Mouse (Mus musculus) c-Kit-positive CD71-positive TER-119-positive erythroid progenitor cells, embryonic 14.5 days (primary cell): Measurements from ENCODE around the gene 1700067P10Rik.

Source experiments
- DNase-seq: peaks from one replicate; pipeline ENCODE4 v3.0.0-alpha.2; 2013; ENCODE audit warnings: low spot score

1700067P10Rik gene

DNA sequence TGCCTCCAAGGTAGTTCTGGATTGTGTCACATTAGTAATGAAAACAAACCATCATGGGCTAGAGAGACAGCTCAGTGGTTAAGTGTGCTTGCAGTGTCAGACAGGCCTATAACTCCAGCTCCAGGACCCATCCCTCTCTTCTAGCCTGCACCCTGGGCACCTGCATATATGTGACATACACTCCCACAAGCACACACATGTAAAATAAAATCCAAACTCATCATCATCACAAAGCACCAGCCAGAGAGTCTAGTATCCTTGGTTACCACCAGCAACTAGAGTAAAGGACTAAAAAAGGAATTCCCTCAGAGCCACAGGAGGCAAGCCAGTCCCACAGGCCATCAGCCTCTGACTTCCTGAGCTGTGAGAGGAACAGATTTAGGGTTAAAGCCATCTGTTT is at the start of gene 1700067P10Rik:
TSS of gene 1700067P10Rik (plus strand) at position 301 of the 400 bp plus-strand sequence.
- DNase-seq: no peak

DNA sequence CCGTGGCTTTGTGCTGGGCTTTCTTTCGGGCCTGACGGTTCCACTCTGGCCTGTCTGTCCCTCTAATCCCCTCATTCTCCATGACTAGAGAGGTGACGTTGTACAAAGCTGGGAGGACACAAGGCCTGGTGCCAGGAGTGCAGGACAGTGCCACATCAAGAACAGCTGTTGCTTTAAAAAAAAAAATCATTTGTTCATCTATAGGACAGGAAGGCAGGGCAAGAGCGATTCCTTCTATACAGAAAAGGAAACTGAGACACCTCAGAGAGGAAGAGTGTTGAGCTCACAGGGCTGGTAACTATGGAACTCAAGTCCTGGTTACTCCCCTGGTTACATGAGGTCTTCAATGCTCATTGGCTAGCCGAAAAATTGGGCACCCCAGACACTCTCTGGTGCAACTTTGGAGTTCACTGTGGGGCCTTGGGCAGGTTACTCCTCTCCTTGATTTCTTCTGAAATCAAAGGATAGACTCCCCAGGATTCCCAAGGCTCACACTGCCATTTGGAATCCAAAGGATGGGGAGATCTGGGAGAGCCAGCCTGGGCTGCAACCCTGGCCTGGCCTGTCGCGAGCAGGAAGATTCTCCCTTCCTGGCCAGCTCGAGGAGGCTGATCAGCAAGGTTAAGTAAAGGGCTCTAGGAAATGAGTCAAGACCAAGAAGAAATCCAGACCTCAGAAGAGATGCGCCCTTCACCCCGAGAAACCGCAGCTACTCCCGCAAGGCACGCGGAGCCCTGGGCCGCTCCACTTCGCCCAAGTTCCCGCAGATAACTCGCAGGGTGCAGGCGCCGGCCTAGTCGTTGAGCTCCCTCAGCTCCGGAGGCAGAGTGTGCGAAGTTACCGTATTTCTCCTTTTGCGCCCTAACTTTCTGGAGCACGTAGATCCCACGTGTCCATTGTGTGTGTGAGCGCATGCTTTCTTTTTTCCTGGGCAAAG is 47.5 kb upstream of the 1700067P10Rik start:
- peak; percentile 37 for DNase-seq

DNA sequence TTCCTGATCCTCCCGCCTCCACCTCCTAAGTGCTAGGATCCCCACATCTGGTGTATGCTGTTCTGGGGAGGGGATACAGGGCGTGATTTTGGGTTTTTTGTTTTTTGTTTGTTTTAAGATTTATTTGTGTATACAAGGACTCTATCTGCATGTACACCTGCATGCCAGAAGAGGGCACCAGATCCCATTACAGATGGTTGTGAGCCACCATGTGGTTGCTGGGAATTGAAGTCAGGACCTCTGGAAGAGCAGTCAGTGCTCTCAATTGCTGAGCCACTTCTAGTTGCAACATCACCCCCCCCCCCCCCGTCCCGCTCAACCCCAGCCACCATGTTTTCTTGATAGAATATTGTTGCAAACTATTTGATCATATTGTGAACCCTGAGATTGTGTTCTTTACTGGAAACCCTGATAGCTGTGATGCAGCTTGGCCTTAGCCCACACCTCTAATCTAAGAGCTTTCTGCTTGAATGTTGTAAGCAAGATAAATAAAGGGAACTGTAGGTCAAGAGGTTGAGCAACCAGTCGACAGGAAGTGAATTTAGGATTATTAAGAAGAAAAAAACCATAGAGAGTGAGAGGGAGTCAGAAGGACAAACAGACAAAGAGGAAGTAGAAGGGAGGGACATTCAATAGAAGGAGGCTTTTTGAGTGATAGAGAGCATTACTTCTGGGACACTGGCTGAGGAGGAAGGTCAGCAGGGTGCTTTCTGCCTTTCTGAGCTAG is 45.8 kb upstream of the 1700067P10Rik start:
- no peak for DNase-seq

DNA sequence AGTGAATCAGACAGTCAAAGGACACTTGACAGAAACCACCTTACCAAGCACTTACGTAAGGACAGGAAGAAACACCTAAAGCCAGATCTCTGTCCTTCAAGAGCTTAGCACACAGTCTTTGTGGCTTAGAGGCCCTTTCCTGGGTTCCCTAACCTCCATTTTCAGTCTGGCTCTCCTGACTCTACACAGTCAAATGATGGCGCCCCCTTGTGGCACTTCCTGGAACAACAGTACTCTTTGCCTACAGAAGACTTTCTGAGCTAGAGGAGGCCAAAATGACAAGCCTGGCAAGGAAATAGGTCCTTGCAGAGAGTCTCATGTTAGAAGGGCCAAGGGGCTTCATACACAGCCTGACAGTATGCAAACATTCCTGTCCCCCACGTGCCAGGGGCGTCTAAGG is 43.5 kb upstream of the 1700067P10Rik start:
- peak; percentile 69 for DNase-seq

DNA sequence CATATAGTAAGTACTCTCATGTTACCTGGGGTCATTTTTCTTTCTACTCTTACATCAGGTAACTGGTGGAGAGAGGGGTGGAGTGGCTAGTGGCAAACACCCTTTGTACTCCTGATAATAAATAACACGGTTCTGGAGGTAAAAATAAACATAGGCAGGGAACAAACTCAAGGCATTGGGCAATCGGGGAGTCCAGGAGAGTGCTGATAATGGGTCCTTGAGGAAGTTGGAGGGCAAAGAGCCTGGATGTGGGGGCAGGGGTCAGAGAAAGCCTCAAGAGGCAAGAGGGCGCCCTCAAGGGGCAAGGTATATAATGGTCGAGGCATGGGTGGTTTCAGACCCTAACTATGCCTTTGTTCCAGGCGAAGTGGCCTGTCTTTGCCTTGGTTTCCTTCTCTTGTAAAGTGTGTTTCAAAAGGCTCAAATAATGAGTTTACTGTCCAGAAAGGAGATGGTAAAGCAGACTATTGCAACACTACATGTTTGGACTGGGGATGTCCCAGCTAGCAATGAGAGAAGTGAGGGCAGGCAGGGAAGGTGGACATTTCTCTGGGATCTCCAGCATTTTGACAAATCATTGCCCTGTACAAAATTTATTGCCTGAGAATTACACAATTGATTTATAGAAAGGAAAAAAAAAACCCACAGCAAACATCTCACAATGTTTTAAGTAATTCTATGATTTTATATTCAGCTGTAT is 37.3 kb upstream of the 1700067P10Rik start:
- no peak for DNase-seq

DNA sequence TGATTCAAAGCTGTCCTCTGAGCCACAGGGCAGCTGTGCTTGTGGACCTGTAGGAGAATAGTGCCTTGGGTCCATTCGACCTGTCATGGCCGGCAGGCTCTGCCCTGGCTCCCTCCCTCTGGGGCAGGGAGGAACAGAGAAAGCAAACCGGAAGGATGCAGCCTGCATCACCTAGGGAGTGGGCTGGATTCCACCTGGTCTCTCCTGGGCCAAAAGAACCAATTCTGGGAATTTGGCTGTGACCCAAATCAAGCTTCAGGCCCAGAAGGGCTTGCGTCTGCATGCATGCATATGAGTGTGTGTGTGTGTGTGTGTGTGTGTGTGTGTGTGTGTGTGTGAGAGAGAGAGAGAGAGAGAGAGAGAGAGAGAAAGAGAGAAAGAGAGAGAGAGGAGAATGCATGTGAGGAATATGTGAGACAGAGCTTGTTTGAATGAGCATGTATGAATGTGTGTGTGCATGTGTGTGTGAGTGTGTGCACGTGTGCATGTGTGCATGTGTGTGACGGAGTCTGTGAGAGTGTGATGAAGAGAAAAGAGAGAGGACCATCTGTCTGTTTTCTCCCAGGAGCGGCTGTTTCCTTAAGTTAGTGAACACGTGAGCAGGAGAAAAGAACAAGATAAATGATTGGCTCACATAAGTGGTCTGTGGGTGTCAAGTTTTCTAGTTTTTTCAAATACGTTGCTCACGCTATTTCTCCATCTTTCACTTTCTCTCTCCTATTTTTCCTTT is 36.6 kb upstream of the 1700067P10Rik start:
- no peak for DNase-seq

DNA sequence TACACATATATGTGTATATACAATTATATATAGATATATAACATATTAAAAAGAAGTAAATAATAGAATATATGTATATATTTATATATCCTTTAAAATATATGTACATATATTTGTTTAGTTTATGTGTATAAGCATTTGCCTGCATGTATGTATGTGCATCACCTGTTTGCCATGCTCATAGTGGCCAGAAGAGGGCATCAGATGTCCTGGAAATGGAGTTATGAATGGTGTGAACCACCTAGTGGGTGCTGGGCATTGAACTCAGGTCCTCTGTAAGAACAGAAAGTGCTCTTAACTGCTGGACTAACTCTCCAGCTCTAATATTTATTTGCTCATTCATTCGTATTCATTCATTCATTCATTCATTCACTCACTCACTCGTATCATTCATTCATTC is 35.5 kb upstream of the 1700067P10Rik start:
- DNase-seq: no peak

DNA sequence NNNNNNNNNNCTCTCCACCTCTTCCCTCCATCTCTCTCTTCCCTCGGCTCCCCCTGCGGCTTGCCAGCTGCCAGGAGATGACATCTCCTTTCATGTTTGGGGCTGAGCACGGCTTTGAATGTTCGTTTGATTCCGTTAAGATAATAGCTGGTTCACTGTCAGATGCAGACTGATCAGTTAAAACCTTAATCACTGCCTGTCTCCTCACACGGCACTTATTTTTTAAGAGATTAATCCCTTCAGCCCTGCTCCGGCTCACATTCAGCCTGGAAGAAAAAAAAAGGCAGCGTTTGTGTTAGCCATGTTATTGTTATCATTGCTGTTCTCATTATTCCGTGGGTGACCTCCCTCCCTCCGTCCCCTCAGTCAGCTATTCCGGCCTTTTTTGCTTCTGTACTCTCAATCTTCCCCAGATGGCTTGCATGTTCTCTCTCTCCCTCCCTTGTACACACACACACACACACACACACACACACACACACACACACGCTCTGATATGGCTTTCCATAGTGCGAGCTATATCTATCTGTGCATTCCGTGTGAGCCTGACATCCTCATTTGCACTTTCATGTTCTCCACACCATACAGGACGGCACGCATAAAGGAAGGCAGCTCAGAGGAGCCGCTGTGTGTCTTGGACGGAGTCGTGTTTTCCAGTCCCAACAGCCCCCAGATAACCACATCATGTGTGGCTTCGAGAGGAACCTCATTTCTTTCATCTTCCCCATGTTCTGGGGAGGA is 33.9 kb upstream of the 1700067P10Rik start:
- DNase-seq: no peak

DNA sequence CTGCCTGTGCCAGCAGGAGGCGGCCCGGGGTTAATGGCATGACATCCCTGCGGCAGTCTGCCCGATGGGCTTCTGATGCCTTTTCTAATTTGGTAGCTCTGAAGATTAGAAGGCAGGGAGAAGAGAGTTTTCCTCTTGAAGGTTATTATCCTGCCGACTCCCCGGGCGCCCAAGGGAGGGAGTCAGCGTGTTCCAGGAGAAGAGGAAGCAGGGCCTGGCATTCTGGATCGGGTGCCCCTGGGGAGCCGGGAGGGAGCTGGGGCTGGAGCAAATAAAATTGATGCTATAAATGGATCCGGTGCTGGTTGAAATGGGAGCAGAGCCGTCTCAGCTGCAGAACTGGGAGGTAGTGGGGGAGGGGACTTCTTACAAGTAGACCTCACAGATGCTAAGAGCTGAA is 31.7 kb upstream of the 1700067P10Rik start:
- DNase-seq: no peak

DNA sequence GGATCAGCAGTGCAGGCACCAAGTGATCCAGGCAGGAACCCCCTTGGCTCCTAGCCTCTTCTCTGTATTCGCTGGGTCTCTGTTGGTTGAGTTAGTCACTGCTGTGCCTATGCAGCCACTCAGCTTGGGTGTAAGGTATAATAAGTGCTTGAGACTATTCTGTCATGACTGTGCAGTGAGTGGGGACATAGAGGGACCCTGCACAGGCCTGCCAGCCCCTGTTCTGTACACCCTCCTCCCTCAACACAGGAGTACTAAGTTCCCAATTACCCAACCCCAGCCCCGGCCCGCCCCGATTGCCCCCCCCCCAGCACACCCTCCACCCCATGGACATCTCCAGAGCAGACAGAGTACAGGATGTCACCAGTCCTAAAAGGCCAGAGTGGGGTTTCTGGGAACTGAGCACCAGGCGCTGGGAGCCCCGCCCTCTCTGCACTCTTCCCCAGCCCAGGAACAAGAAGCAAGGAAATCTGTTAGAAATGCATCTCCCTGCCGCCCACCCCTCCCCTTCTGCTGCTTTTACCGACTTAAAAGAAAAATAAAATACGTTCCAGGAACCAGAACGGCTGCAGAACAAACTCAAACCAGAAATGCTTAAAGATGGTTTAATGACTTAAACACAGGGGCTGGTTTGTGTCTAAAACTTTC is 24.8 kb upstream of the 1700067P10Rik start:
- no peak for DNase-seq

DNA sequence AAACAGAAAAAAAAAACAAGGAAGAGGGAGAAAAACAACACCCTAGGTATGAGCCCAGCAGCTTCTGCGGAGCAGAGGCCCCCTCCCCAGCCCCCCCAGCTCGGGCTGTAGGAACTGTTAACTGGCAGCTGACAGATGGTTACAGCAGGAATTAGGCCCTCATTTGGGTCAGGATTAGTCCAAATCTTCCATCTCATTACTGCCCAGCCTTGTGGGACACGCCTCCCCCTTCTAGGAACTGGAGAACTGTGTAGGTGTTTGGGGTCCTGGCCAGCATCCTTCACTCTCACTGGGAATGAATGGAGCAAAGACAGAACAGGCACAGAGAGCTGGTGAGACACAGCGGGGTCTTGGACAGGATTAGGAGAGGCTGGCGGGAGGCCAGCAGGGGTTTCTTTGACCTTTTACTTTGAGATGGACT is 24.0 kb upstream of the 1700067P10Rik start:
- no peak for DNase-seq

DNA sequence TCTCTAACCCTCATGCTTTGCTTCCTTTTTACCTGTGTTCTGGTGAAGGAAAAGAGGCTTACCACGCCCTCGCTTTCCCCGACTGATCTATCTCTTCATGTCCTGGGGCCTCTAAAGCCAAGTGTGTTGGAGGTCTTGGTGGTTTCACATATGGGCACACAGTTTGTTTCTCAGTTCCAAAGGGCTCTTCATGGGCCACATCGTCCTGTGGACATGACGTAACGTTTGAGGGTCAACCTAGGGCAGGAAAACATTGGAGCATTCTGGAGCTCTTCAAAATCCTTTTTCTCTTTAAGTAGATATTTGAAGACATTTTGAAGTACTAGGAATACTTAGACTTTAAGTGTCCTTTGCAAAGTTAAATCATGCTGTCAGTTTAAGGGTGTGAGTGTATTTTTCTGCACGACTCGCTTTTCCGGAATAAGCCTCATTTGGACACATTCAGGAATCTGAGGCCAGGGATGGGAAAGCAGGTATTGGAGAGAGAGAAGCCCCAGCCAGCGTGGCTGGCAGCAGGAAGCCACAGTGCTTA is 22.0 kb upstream of the 1700067P10Rik start:
- DNase-seq: no peak

DNA sequence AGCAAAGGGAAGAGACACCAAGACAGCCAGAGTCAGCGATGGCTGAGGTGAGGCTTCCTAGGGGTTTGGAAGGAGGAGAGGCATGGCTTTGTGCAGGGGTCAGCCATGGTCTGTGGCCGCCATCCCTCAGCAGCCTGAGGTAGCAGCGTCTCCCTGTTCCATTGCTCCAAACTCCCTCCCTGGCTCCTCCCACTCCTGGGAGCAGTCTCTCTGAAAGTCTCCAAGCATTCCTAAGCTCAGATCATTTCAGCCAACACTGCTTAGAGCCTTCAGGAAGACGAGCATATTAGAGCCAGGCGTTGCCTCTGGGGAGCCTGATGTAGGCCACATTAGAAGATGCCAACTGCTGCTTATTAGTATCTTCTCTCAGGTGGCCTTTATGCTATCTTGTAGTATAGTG is 21.4 kb upstream of the 1700067P10Rik start:
- no peak for DNase-seq

DNA sequence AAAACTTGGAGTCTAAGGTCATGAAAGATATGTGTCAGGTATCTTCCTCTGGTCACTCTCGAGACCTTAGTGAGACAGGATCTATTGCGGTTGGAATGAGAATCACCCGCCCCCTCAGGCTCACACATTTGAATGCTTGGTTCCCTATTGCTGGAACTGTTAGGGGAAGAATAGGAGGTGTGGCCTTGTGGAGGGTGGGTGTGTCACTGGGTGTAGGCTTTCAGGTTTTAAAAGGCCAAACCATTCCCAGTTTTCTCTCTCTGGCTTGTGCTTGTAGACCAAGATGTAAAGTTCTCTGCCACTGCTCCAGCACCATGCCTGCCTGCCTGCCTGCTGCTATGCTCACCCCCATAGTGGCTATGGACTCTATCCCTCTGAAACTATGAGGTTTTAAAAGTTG is 8.5 kb upstream of the 1700067P10Rik start:
- DNase-seq: no peak

DNA sequence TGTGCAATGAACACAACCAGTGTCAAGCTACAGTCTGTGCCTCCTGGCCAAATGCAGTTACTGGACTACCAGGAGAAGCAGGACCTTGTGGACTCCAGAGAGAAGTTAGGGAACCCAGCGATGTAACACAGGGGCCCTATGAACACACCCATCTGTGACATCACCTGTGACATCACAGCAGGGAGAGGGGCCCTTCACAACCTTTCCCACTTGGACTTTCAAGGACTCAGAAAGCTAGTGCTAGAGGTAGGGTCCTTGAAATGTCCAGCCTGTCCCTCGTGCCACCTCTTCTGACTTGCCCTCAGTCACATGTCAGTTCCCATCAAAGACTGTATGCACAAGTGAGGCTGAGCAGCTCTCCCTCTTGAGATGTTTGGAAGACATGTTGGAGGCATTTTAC is 327 bp downstream of the 1700067P10Rik start:
- no peak for DNase-seq

DNA sequence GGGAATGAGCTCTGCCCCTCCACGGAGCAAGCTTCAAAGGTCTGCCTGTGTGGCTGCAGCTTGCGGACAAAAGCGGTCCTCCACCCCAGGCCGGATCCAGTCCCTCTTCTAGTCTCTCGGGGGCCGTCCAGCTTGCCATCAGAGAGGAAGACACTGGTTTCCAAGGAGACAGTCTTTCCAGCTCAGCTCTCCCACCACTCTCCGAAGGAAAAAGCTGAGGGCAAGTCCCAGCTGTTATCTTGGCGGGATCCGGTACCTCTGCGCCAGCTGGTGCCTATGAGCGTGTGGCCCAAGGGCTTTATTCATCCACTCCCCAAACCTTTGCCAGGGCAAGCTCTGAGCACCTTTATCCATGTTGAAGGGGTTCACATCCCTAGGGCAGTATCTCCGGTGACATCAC is 1.2 kb downstream of the 1700067P10Rik start:
- no peak for DNase-seq

DNA sequence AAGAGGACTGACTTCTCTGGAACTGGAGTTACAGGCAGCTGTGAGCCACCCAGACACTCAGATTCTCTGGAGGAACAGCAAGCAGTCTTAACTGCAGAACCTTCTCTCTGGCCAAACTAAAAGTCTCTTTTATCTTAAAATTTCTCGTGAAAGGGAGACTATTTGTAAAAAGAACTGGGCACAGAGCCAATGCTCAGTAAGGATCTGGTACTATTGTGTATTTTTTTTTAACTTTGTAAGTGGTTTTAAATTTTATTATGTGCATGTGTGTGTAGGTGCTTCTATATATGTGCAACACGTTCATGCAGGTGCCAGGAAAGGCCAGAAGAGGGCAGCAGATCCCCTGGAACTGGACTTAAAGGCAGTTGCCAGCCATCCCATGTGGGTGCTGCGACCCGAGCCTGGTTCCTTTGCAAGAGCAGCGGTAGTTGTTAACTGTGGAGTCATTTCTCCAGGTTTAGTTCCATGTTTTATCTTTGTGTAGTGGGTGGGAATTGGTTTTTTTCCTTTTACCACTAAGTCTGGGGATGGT is 4.2 kb downstream of the 1700067P10Rik start:
- no peak for DNase-seq

DNA sequence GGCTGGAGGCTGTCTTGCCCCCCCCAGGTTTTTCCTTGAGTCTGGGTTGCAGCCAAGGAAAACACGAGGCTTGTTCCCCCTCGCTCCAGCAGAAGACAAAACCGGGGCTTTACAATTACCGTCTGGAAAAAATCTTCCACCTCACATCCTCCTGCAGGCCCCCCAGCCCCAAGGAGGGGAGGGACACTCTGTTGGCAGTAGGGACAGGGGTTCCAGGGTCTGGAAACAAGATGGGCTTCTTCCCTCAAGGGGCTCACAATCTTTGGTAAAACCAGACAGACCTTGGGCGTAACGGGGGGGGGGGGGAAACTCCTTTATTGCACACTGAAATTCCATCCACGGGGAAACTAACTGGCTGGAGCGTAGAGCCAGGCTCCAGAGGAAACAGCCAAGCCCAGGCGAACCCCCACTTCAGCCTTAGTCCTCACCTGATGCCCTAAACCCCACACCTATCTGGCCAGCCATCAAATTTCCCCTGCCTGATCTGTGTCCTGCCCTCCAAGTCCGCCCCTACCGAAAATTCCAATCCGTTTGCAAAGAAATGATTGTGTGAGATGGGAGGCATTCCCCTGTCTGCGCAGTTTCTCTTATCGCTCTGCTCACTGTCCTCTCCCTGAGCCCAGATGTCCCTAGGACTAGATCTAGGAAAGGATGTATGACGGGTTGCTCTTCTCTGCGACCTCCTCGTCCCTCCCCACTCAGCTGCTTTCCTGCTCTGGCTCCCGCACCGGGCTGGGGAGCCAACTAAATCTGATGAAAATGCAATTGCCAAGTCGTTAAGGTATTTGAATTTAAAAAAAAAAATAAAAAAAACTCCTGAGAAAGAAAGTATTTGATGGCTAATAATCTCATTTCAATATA is 5.9 kb downstream of the 1700067P10Rik start:
- no peak for DNase-seq

DNA sequence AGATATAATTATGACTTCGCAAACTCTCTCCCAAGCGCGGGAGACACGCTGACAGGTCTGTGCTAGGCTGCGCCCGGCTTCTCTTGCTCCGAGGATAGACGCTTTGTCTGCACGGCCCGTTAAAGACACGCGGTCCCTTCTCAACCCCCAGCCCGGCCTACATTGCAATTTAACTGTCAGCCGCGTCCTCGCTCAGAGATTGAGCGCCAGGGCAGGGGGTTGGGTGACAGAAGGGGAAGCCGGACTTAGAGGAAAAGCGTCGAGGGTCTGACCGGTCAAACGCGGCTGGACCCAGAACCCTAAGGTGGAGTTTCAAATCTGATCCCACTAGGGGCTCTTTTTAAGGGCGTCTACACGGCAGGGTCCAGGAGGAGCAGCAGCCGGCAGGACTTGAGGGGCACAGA is 6.6 kb downstream of the 1700067P10Rik start:
- no peak for DNase-seq
